Mouse (Mus musculus): ENCODE results near the gene Etnk1. TPM values are rescaled to one million over a fixed set of nuclear protein-coding genes. Genes with fewer than 3 reads are reported as not detected.
A peak's percentile ranks its signal among the peaks of the same experiment; 100 is the strongest.
"Not testable (repeated sequence)": the region's sequence is repeated elsewhere in the genome, so short reads cannot be mapped to it uniquely, and the experiment has no call there.

Etnk1 gene
- polyA plus RNA-seq, 1 experiment from 2014 or later = 19.7 TPM

GRCm38 (mm10) chr6:143167409-143167919, 443 bp downstream of the Etnk1 start:
- Histone ChIP-seq H3K4me3 (peak overlapping the region; percentile 83), H3K4me1 (replicated peaks) (peaks cover 34% of the 10 kb centered on the region), H3K27me3 (ENCODE audit: insufficient read depth, poor library complexity, severe bottlenecking) (peaks cover 15% of the 10 kb centered on the region; the same call in 1 of the 2 replicates), H3K27ac (peak overlapping the region; percentile 96), H3K36me3 (peaks cover 20% of the 10 kb centered on the region), H3K9me3 (no peaks in the 10 kb centered on the region)
- no peak for DNase-seq (ENCODE audit: low spot score)
- WGBS = 1% methylated on average over 60 of the region's 60 CpGs

- WGBS = 39% methylated on average over 6 of the region's 6 CpGs
- no peak for DNase-seq (ENCODE audit: low spot score)
- H3K27me3 ChIP-seq (ENCODE audit: insufficient read depth, poor library complexity, severe bottlenecking) = peaks cover 15% of the 10 kb centered on the region; the same call in 1 of the 2 replicates
- H3K4me3 ChIP-seq = peak overlapping the region; percentile 83
- H3K36me3 ChIP-seq = peaks cover 27% of the 10 kb centered on the region
- no peaks in the 10 kb centered on the region for H3K9me3 ChIP-seq
- peak overlapping the region; percentile 96 for H3K27ac ChIP-seq
- H3K4me1 ChIP-seq (replicated peaks) = peaks cover 34% of the 10 kb centered on the region
These were observed 1.1 kb downstream of the Etnk1 start for GRCm38 (mm10) chr6:143167981-143168674.

GRCm38 (mm10) chr6:143169385-143169784, 2.4 kb downstream of the Etnk1 start:
- H3K36me3 ChIP-seq = peaks cover 31% of the 10 kb centered on the region
- H3K27ac ChIP-seq = no peak overlapping the region
- 89% methylated on average over 4 of the region's 4 CpGs for WGBS
- peaks cover 36% of the 10 kb centered on the region for H3K4me1 ChIP-seq (replicated peaks)
- H3K4me3 ChIP-seq = no peak overlapping the region
- DNase-seq (ENCODE audit: low spot score) = no peak
- H3K27me3 ChIP-seq (ENCODE audit: insufficient read depth, poor library complexity, severe bottlenecking) = peaks cover 15% of the 10 kb centered on the region; the same call in 1 of the 2 replicates
- no peaks in the 10 kb centered on the region for H3K9me3 ChIP-seq

DNA sequence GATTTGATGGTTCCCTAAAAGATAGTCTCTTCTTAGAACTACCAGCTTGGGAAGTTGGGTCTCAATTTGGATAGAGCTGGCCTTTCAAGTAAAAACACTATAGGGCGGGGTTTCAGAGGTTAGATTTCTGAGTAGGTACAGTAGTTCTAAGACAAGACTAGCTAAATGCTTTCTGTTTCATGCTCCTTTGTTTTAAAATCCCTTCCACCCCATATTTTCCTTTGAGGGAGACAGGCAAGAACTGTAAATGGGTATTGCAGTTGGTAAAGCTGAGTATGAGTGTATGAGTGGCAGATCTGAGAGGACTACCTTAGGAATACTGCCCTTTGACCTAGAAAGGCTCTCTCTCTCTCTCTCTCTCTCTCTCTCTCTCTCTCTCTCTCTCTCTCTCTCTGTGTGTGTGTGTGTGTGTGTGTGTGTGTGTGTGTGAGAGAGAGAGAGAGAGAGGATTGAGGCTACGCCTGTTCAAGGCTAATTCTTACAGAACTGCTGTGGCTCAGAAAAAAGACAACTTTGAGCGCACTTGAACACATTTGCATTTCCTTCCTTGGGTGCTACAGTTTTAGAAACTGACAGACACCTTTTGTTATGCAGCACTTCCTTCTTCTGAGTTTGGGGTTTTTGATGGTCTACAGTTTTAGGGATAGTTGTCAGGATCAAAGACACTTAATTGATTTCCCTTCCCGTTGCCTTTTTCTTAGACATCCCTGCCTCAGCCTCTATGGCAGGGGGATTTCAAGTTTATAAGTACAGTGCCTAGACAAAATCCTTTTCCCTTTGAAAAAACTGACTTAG, 3.3 kb downstream of the Etnk1 start:
- 92% methylated on average over 4 of the region's 4 CpGs for WGBS
- Histone ChIP-seq H3K36me3 (peaks cover 31% of the 10 kb centered on the region), H3K27ac (no peak overlapping the region), H3K9me3 (no peaks in the 10 kb centered on the region), H3K4me3 (no peak overlapping the region), H3K27me3 (ENCODE audit: insufficient read depth, poor library complexity, severe bottlenecking) (peaks cover 10% of the 10 kb centered on the region; the same call in 1 of the 2 replicates), H3K4me1 (replicated peaks) (peaks cover 42% of the 10 kb centered on the region)
- no peak for DNase-seq (ENCODE audit: low spot score)

- H3K27me3 ChIP-seq (ENCODE audit: insufficient read depth, poor library complexity, severe bottlenecking) = peaks cover 3% of the 10 kb centered on the region; the same call in 1 of the 2 replicates
- H3K9me3 ChIP-seq = no peaks in the 10 kb centered on the region
- no peak for DNase-seq (ENCODE audit: low spot score)
- H3K4me1 ChIP-seq (replicated peaks) = peaks cover 39% of the 10 kb centered on the region
- H3K27ac ChIP-seq = no peak overlapping the region
- H3K36me3 ChIP-seq = peaks cover 31% of the 10 kb centered on the region
- WGBS = 94% methylated on average over 8 of the region's 8 CpGs
- no peak overlapping the region for H3K4me3 ChIP-seq
These were observed 4.0 kb downstream of the Etnk1 start for GRCm38 (mm10) chr6:143171066-143171465.

DNA sequence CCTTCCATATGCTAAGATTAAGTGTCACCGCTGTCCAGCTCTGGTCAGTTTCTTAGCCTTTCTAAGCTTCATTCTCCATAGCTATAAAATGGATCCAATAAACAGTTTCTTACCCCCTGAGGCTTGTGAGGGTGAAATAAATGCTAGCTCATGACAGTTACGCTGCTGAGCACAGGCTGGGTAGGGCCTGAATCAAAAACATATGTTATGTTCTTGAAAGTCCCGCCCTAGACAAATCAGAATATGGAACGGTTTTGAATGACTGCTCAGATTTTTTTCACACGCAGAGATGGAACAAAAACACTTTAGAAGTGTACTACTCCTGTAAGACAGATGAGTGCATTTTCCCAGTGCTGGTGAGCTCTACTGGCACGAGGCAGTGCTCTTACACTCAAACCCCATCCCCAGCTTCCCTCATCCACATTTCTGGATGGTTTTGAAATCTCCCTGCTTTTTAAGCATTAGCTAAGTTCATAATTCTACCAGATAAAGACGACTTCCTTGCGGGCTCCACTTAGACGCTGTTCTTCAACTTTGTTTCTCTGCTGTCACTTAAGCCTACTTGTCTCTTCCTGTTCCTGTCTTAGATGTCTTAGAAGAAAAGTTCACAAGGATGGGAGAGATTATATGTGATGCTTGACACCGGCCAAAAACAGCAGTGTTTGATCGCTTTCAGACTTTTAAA, 4.9 kb downstream of the Etnk1 start:
- H3K4me3 ChIP-seq = no peak overlapping the region
- WGBS = 83% methylated on average over 11 of the region's 11 CpGs
- no peak for DNase-seq (ENCODE audit: low spot score)
- H3K9me3 ChIP-seq = no peaks in the 10 kb centered on the region
- H3K36me3 ChIP-seq = peaks cover 32% of the 10 kb centered on the region
- H3K27ac ChIP-seq = no peak overlapping the region
- H3K4me1 ChIP-seq (replicated peaks) = peaks cover 34% of the 10 kb centered on the region
- no peaks in the 10 kb centered on the region for H3K27me3 ChIP-seq (ENCODE audit: insufficient read depth, poor library complexity, severe bottlenecking)

DNA sequence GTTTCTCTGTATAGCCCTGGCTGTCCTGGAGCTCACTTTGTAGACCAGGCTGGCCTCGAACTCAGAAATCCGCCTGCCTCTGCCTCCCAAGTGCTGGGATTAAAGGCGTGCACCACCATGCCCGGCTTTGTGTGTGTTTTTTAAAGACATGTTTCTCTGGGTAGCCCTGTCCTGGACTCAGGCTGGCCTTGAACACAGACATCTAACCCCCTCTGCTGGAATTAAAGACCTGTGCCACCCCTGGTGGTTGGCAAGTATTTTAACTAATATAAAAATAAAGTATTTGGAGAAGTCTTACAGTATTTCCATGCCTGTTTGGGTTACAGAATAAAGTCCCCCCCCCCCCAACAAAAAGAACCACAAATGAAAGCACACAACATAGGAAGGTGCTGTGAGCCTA, 5.7 kb downstream of the Etnk1 start:
- not testable (repeated sequence) for DNase-seq (ENCODE audit: low spot score); H3K27ac ChIP-seq; H3K27me3 ChIP-seq (ENCODE audit: insufficient read depth, poor library complexity, severe bottlenecking); H3K4me3 ChIP-seq; H3K9me3 ChIP-seq
- peaks cover 40% of the 10 kb centered on the region for H3K36me3 ChIP-seq
- 91% methylated on average over 4 of the region's 4 CpGs for WGBS
- H3K4me1 ChIP-seq (replicated peaks) = peaks cover 28% of the 10 kb centered on the region

DNA sequence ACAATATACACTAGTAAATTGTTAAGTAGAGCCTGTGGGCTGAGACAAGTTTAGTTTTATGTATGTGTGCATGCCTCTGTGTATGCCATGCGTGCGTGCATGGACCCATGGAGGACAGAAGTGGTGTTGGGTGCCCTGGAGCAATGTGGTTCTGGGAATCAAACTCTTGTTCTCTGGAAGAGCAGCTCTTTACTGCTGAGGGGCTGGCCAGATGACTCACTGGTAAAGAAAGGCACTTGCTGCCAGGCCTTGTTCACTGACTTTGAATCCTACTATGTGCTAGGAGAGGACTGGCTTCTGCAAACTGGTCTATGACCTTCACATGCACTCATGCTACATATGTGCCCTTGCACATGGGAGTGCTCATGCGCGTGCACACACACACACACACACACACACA, 7.2 kb downstream of the Etnk1 start:
- peaks cover 48% of the 10 kb centered on the region for H3K36me3 ChIP-seq

DNA sequence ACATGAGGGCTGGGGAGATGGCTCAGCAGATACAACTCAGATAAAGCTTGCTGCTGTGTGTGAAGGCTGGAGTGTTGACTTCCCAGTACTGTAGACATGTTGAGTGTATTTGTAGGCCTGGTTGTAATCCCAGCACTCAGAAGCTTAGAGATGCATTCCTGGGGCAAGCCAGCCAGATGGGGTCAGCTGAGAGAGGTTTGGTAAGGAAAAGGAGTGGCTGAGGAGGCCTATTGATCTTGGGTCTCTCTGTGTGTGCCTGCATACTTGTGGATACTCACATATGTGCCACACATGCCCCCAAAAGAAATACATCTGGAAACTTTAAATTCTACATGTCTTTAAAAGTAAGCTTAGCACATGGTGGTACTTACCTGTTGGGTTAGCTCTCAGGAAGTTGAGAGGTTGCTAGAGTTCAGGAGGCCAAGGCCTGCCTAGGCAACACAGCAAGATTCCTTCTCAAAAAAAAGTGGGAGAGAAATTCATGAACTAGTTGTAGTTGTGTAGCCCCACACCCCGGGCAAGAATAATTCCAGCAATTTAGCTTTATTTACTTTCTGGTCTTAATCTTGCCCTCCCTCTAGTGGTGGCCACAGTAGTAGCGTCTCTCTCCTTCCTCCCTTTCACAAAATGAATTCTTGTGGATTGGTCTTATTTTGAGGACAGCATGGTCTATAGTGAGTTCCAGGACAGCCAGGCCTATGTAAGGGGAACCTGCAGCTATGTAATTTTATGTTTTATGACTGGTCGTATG, 8.1 kb downstream of the Etnk1 start:
- peak; percentile 27 for DNase-seq (ENCODE audit: low spot score)
- WGBS = 57% methylated on average over 3 of the region's 3 CpGs

More for the DNA sequence above, 7.2 kb downstream of the Etnk1 start:
- H3K4me1 ChIP-seq (replicated peaks) = peaks cover 13% of the 10 kb centered on the region
- 93% methylated on average over 4 of the region's 4 CpGs for WGBS
- H3K27ac ChIP-seq = no peak overlapping the region
- no peak for DNase-seq (ENCODE audit: low spot score)
- no peaks in the 10 kb centered on the region for H3K9me3 ChIP-seq
- no peak overlapping the region for H3K4me3 ChIP-seq
- H3K27me3 ChIP-seq (ENCODE audit: insufficient read depth, poor library complexity, severe bottlenecking) = no peaks in the 10 kb centered on the region

DNA sequence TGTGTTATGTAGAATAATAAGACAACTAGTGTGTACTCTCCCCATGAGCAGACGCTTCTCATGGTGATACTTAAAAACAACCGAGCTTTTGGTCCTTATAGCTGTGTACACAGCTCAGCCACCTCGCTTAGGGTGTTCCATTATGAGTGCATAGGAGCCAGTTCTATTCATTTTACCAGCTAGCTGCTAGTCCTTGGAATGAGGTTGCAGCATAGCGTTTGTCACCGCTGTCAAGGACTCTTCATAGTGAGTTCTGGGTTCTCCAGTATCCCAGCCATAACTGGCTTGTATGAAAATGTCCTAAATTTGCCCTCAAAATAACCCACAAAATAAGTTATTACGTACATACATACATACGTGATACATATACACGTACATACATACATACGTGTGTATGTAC, 9.1 kb downstream of the Etnk1 start:
- Histone ChIP-seq H3K27me3 (ENCODE audit: insufficient read depth, poor library complexity, severe bottlenecking) (no peaks in the 10 kb centered on the region), H3K27ac (no peak overlapping the region), H3K4me1 (replicated peaks) (0 out of 2 replicates have a peak, but pooled peaks cover 8% of the 10 kb centered on the region), H3K9me3 (no peaks in the 10 kb centered on the region), H3K36me3 (peaks cover 56% of the 10 kb centered on the region), H3K4me3 (no peak overlapping the region)
- no peak for DNase-seq (ENCODE audit: low spot score)
- 95% methylated on average over 9 of the region's 9 CpGs for WGBS

More for the DNA sequence above, 8.1 kb downstream of the Etnk1 start:
- H3K36me3 ChIP-seq = peaks cover 53% of the 10 kb centered on the region
- no peak overlapping the region for H3K27ac ChIP-seq
- H3K4me3 ChIP-seq = no peak overlapping the region
- H3K9me3 ChIP-seq = no peaks in the 10 kb centered on the region
- 0 out of 2 replicates have a peak, but pooled peaks cover 8% of the 10 kb centered on the region for H3K4me1 ChIP-seq (replicated peaks)
- no peaks in the 10 kb centered on the region for H3K27me3 ChIP-seq (ENCODE audit: insufficient read depth, poor library complexity, severe bottlenecking)

- Histone ChIP-seq H3K36me3 (peaks cover 56% of the 10 kb centered on the region), H3K4me3 (no peak overlapping the region), H3K27ac (no peak overlapping the region), H3K9me3 (no peaks in the 10 kb centered on the region), H3K4me1 (replicated peaks) (0 out of 2 replicates have a peak, but pooled peaks cover 8% of the 10 kb centered on the region), H3K27me3 (ENCODE audit: insufficient read depth, poor library complexity, severe bottlenecking) (no peaks in the 10 kb centered on the region)
- 90% methylated on average over 9 of the region's 9 CpGs for WGBS
- no peak for DNase-seq (ENCODE audit: low spot score)
These were observed 9.6 kb downstream of the Etnk1 start for GRCm38 (mm10) chr6:143176591-143176990.

DNA sequence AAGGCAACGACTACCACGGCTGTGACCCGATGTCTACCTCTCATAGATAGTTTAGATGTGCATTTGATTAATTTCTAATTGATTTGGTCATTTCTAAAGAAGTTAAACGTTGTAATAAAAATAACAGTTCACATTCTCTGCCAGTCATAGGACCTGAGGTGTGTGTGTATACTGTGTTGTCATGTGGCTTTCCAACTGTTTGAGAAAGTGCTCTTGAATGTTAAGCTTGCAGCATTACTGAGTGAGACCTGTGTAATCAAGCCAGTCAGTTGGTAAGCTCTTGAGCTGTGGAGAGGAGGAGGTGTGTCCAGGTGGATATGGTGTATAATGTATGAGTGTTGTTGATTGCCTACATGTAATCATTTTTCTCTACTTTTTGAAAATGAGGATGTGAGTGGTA, 12.2 kb downstream of the Etnk1 start:
- Histone ChIP-seq H3K4me1 (replicated peaks) (0 out of 2 replicates have a peak, but pooled peaks cover 8% of the 10 kb centered on the region), H3K27ac (no peak overlapping the region), H3K9me3 (no peaks in the 10 kb centered on the region), H3K4me3 (no peak overlapping the region), H3K27me3 (ENCODE audit: insufficient read depth, poor library complexity, severe bottlenecking) (no peaks in the 10 kb centered on the region), H3K36me3 (peaks cover 60% of the 10 kb centered on the region)
- no peak for DNase-seq (ENCODE audit: low spot score)
- 91% methylated on average over 4 of the region's 4 CpGs for WGBS

Measured in hindbrain, embryonic 10.5 days (tissue).